Mouse (Mus musculus) mammary gland, adult 2 months (tissue): ENCODE measurements around the gene Cer1. TPM values are rescaled to one million over a fixed set of nuclear protein-coding genes. Genes with fewer than 3 reads are reported as not detected.

Experiments used
- polyA plus RNA-seq: library from polyadenylated mRNA; depleted of rRNA; stranded (reverse); fragments of >200 nt; gene quantifications from 2 replicates; pipeline ENCODE4 v1.2.3, GENCODE M21; 2012; ENCODE audit warnings: low replicate concordance; rRNA removed

The Cer1 gene
- not detected in 2 replicates for polyA plus RNA-seq

GRCm38 (mm10) chr4:82884636-82885534 lies at the start of gene Cer1:
TSS of gene Cer1 (minus strand) at chr4:82885148.

GRCm38 (mm10) chr4:82859131-82860125 lies 25.5 kb downstream of the Cer1 start, which contains the start of gene Zdhhc21:
TSS of gene Zdhhc21 (minus strand) at chr4:82859958.

Other genes with a start within 250 kb of the Cer1 start
- gene Nfib, start 179.4 kb downstream of the Cer1 start, polyA plus RNA-seq, result 21.8 and 34.9 TPM in 2 replicates
- gene Zdhhc21, start 25.2 kb downstream of the Cer1 start, polyA plus RNA-seq, result 1.7 and 5.4 TPM in 2 replicates
- 6.8 and 12.0 TPM in 2 replicates for gene Frem1, start 167.2 kb upstream of the Cer1 start, polyA plus RNA-seq